Mouse (Mus musculus) cerebellum, adult 9-10 months (tissue): ENCODE results near the gene Slc25a5.
A peak's percentile ranks its signal among the peaks of the same experiment; 100 is the strongest.

Experiments used
- DNase-seq: peaks from one replicate; pipeline ENCODE4 v3.0.0; 2022

Slc25a5 gene

GRCm38 (mm10) chrX:36804196-36804595 lies 8.7 kb downstream of the Slc25a5 start:
- no peak for DNase-seq

- DNase-seq: no peak
Observed at GRCm38 (mm10) chrX:36805466-36806235, 10.2 kb downstream of the Slc25a5 start.

- DNase-seq: peak; percentile 90
Observed at GRCm38 (mm10) chrX:36807360-36808317, 12.2 kb downstream of the Slc25a5 start.

GRCm38 (mm10) chrX:36808318-36808683 lies 12.8 kb downstream of the Slc25a5 start:
- DNase-seq: no peak

- no peak for DNase-seq
Observed at GRCm38 (mm10) chrX:36811377-36811776, 15.9 kb downstream of the Slc25a5 start.

- no peak for DNase-seq
Observed at GRCm38 (mm10) chrX:36814161-36814836, 18.8 kb downstream of the Slc25a5 start.

- DNase-seq: no peak
Observed at GRCm38 (mm10) chrX:36815022-36815421, 19.6 kb downstream of the Slc25a5 start.

GRCm38 (mm10) chrX:36815439-36815838 lies 20.0 kb downstream of the Slc25a5 start:
- DNase-seq: no peak

GRCm38 (mm10) chrX:36816368-36816899 lies 21.0 kb downstream of the Slc25a5 start:
- DNase-seq: no peak

- DNase-seq: no peak
Observed at GRCm38 (mm10) chrX:36816953-36817441, 21.5 kb downstream of the Slc25a5 start.

GRCm38 (mm10) chrX:36819575-36819974 lies 24.1 kb downstream of the Slc25a5 start:
- no peak for DNase-seq

GRCm38 (mm10) chrX:36820201-36820600 lies 24.8 kb downstream of the Slc25a5 start:
- peak; percentile 33 for DNase-seq

GRCm38 (mm10) chrX:36823932-36824711 lies 28.7 kb downstream of the Slc25a5 start:
- no peak for DNase-seq

GRCm38 (mm10) chrX:36825032-36825431 lies 29.6 kb downstream of the Slc25a5 start:
- DNase-seq: no peak

GRCm38 (mm10) chrX:36826873-36827272 lies 31.4 kb downstream of the Slc25a5 start:
- DNase-seq: no peak

GRCm38 (mm10) chrX:36830271-36830670 lies 34.8 kb downstream of the Slc25a5 start:
- DNase-seq: peak; percentile 35

GRCm38 (mm10) chrX:36831632-36832031 lies 36.2 kb downstream of the Slc25a5 start:
- no peak for DNase-seq

- DNase-seq: peak; percentile 72
Observed at GRCm38 (mm10) chrX:36833397-36834084, 38.1 kb downstream of the Slc25a5 start.

GRCm38 (mm10) chrX:36837069-36837676 lies 41.7 kb downstream of the Slc25a5 start:
- no peak for DNase-seq

GRCm38 (mm10) chrX:36839391-36839790 lies 43.9 kb downstream of the Slc25a5 start:
- no peak for DNase-seq

- no peak for DNase-seq
Observed at GRCm38 (mm10) chrX:36841698-36842097, 46.2 kb downstream of the Slc25a5 start.
